Mouse (Mus musculus) frontal cortex, postnatal 25 days (tissue): ENCODE data around the gene Wdr95.
A peak's percentile ranks its signal among the peaks of the same experiment; 100 is the strongest.

Experiments
- DNase-seq, 2 experiments: peaks; one replicate each; pipeline ENCODE4 v3.0.0; 2022; ENCODE audit warnings: low spot score in 2 of 2

The Wdr95 gene

GRCm38 (mm10) chr5:149527999-149528729, at the start of gene Wdr95:
Gene Wdr95, plus strand, starts transcription at chr5:149528679.
- DNase-seq, result no peak

GRCm38 (mm10) chr5:149481920-149482319, 46.6 kb upstream of the Wdr95 start:
- no peak for DNase-seq

- no peak for DNase-seq
Observed at GRCm38 (mm10) chr5:149483321-149484052, 45.0 kb upstream of the Wdr95 start.

GRCm38 (mm10) chr5:149484270-149484669, 44.2 kb upstream of the Wdr95 start:
- no peak for DNase-seq

GRCm38 (mm10) chr5:149485447-149485846, 43.0 kb upstream of the Wdr95 start:
- no peak for DNase-seq

- DNase-seq, result no peak
Observed at GRCm38 (mm10) chr5:149488360-149489021, 40.0 kb upstream of the Wdr95 start.

- DNase-seq, result peak; percentile 52 to 66
Observed at GRCm38 (mm10) chr5:149489136-149489535, 39.3 kb upstream of the Wdr95 start.

- no peak for DNase-seq
Observed at GRCm38 (mm10) chr5:149490275-149490674, 38.2 kb upstream of the Wdr95 start.

- no peak for DNase-seq
Observed at GRCm38 (mm10) chr5:149495655-149496054, 32.8 kb upstream of the Wdr95 start.

GRCm38 (mm10) chr5:149496401-149497066, 31.9 kb upstream of the Wdr95 start:
- DNase-seq, result no peak

- no peak for DNase-seq
Observed at GRCm38 (mm10) chr5:149499936-149500335, 28.5 kb upstream of the Wdr95 start.

GRCm38 (mm10) chr5:149503423-149504175, 24.9 kb upstream of the Wdr95 start:
- DNase-seq, result no peak

- no peak for DNase-seq
Observed at GRCm38 (mm10) chr5:149504985-149505384, 23.5 kb upstream of the Wdr95 start.

GRCm38 (mm10) chr5:149506033-149506432, 22.4 kb upstream of the Wdr95 start:
- no peak for DNase-seq

GRCm38 (mm10) chr5:149508094-149509029, 20.1 kb upstream of the Wdr95 start:
- no peak for DNase-seq

GRCm38 (mm10) chr5:149510323-149510722, 18.2 kb upstream of the Wdr95 start:
- DNase-seq, result no peak

- no peak for DNase-seq
Observed at GRCm38 (mm10) chr5:149512695-149513094, 15.8 kb upstream of the Wdr95 start.

GRCm38 (mm10) chr5:149513438-149514086, 14.9 kb upstream of the Wdr95 start:
- no peak for DNase-seq

GRCm38 (mm10) chr5:149514087-149514671, 14.3 kb upstream of the Wdr95 start:
- DNase-seq, result no peak
